Mouse (Mus musculus): ENCODE results near the gene Cyp39a1.

The Cyp39a1 gene

GRCm38 (mm10) chr17:43684638-43685037 is 17.4 kb downstream of the Cyp39a1 start:
- DNase-seq: no peak

- no peak for DNase-seq
Observed at GRCm38 (mm10) chr17:43689591-43689990, 22.4 kb downstream of the Cyp39a1 start.

DNA sequence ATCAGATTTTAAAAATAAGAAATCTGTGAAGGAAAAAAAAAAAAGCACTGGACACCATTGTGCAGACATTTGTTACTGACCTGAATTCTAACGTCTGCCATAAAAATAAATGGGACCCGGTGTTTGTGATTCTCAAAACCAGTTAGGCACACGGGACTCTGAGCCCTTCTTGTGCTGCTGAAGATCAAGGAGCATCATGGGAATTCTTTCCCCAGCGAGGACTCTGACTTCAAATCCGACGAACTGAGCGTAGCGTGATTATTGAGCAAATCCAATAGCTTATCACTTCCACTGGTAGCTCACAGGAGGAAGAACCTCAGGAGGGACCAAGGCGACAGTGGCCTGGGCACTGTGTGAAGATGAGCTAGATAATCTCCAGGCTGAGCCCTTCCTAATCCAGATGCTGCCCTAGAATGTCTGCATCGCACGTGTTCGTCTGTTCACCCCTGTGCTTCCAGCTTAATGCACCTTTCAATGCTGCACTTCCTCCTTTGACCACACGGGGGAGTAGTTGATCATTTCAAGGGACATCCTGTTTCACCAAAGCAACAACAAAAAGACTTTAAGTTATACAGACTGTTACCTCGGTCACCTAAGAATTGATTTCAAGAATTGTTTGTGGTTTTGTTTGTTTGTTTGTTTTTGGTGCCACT is 31.9 kb downstream of the Cyp39a1 start:
- DNase-seq: peak; percentile 74

- DNase-seq: peak; percentile 47
Observed at GRCm38 (mm10) chr17:43701060-43701459, 33.8 kb downstream of the Cyp39a1 start.

- DNase-seq: peak; percentile 16
Observed at GRCm38 (mm10) chr17:43704216-43704930, 37.1 kb downstream of the Cyp39a1 start.

DNA sequence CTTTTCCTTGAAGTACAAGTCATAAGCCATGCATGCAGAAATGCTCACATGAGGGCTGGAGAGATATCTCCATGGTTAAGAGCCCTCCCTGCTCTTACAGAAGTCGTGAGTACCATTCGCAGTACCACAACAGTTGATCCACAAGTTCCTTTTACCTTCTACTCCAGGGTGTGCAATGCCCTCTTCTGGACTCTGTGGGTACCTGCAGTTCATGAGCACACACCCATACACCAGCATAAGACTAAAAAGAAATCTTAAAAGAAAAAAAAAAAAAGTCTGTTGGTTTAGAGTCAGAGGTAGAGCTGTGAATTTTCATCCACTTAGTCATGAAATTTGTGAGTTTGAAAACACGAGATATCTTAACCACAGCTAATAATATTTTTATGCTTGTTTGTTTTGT is 39.5 kb downstream of the Cyp39a1 start:
- DNase-seq: no peak

DNA sequence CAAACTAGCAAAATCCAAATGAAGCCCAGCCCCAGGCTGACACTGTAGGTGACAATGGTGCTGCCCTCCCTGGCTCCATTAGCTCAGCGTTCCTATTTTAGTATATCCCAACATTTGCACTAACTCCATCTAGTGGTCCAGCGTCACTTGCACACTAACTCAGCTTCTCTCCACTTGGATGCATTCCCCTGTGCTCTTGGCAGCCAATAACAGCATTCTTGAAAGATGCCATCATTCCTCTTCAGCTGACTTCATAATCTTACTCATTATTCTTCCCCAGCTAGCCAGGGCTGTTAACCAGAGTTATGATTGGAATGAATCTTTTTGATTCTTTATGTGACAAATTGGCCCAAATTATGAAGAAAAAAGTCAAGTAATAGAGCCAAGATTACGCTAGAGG is 40.0 kb downstream of the Cyp39a1 start:
- no peak for DNase-seq

- DNase-seq: no peak
Observed at GRCm38 (mm10) chr17:43711557-43712352, 44.5 kb downstream of the Cyp39a1 start.

GRCm38 (mm10) chr17:43714191-43714590 is 47.0 kb downstream of the Cyp39a1 start:
- no peak for DNase-seq

DNA sequence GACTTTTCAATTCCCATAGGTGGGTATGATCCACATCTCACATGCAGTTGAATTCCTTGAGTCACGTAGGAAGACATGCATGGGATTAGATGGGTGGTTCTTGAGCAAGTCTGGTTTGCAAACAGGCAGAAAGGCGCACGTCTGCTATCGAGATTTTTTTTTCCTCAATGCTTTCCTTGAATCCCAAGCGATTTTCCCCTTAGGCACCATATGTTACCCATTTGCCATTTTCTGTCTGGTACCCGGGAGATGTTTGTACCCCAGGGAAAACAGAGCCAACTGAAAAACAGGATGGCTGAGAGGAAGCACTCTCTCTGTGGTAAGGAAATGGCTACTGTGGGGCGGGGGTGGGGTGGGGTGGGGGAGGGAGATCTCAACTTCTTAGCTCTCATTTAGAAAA is 49.4 kb downstream of the Cyp39a1 start:
- DNase-seq: no peak

DNA sequence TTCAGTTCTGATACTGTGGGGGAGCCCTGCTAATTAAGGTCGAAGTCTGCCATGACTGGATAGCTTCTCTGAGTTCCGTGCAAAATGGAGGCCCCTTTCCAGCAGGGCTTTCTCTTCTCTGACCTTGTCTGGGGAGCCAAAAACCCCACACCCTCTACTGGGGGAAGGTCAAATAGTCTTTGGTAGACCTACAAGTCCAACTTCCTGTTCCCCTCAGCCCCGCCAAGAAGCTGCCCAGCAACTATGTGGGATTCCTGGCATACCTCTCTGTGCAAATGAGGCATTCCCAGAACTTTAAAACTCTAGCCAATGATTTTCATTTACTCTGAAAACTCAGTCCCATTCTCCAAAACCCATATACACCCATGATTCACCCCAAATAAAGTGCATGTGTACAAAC is 52.2 kb downstream of the Cyp39a1 start:
- DNase-seq: no peak

- no peak for DNase-seq
Observed at GRCm38 (mm10) chr17:43724480-43724879, 57.3 kb downstream of the Cyp39a1 start.

GRCm38 (mm10) chr17:43731327-43731726 is 64.1 kb downstream of the Cyp39a1 start:
- DNase-seq: no peak

DNA sequence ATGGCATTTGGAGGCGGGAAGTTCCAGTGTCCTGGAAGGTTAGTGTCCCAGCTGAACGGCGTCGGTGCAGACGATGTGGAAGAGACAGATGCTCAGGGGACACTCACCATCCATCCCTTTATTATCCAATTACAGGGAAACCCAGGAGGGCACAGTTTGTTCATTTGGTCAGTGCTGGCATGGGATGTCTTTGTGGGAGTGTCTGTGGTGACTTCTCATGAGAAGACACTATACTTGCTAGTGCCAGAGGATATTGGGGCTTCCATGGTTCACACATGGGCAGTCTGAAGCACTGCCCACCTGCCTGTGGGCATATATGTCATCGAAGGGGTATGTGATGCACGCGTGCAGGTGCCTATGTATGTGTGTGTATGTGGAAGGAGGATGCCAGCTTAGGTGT is 64.8 kb downstream of the Cyp39a1 start:
- DNase-seq: no peak

DNA sequence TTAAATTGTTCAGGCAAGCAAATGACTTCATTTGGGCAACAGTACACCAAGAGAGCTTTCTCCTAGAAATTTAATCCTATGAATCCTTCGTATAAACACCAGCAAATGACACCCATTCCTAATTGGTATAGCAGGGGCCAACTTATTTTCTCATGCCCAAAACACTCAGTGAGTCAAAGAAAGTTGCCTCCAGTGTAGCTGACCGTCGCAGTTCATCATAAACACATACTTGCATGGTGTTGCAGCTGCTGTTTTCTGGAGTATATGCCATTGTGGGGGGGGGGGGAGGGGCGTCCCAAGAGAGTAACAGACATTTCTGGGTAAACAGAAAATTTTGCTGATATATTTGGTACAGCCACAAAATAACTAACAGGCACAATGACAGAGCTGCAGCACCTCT is 67.0 kb downstream of the Cyp39a1 start:
- DNase-seq: no peak

DNA sequence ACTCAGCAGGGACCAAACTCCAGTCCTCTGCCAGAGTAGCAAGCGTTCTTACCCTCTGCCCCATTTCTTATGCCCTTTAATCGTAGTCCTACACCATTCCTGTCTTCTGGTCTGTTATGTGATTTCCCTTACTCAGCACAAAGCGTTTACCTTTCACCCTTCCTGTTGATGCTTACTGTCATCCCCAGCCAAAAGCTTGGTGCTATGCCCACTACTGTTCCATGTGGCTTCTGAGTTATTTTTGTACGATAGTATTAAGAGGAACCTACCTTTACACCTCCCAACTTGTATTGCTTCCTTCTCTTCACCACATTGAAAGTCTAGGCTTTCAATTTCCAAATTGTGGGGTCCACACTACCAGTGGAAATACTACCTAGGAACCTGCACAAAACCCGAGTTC is 76.7 kb downstream of the Cyp39a1 start:
- no peak for DNase-seq

- no peak for DNase-seq
Observed at GRCm38 (mm10) chr17:43744425-43744824, 77.2 kb downstream of the Cyp39a1 start.

DNA sequence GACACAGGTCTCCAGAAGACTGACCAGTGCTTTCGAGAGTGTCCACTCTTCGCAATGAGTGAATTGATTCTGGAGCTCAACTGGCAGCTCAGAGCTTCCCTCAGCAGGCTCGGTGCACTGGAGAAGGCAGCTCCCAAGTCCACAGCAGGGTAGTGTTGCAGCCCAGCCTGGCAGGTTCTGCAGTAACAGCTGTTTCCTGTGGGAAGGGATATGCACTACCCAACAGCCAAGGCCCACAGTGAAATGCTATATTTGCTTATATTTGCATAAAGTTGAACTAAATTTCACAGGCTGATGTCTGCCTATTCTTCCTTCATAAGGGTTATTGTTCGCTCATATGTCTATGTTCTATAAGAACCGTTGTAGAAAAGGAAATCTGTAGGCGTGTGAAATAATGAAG is 83.9 kb downstream of the Cyp39a1 start:
- no peak for DNase-seq

GRCm38 (mm10) chr17:43752811-43753210 is 85.6 kb downstream of the Cyp39a1 start:
- no peak for DNase-seq

GRCm38 (mm10) chr17:43754687-43755086 is 87.5 kb downstream of the Cyp39a1 start:
- no peak for DNase-seq

DNA sequence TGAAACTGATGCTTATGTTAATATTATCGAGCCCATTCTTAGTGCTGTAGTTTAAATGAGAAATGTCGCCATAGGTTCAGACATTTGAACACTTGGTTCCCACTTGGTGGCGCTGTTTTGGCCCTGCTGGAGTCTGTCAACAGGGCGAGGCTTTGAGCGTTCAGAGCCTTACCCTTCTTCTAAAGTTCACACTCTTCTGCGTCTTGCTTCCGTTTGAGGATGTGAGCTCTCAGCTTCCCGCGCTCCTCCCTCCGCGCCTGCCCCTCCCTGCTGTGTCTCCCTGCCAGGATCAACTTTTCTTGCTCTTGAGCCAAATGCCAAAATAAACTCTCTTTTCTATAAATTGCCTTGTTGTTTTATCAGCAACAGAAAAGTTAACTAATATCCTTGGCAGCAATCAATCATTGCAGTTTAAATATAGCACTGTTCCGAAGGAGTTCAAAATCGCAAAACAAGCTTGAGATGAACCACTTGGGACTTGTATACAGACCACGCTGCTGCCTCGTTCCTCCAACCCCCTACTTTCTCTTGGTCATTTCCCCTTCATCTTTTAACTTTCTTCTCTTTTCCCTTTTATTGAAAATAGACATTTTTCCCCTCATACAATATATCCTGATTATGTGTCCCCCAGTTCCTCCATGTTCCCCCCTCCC is 91.5 kb downstream of the Cyp39a1 start:
- no peak for DNase-seq

- no peak for DNase-seq
Observed at GRCm38 (mm10) chr17:43784531-43784930, 117.3 kb downstream of the Cyp39a1 start.

- no peak for DNase-seq
Observed at GRCm38 (mm10) chr17:43788222-43788621, 121.0 kb downstream of the Cyp39a1 start.
